In genomic region chr17:11570392-11570791, GRCm38 (mm10) we compare ENCODE assay signal across 28 mouse cellular contexts.
"Had no signal": no experiment of that assay in that cellular context is flagged by ENCODE, and none has a peak within 500 bp of the region (broad histone marks: within the 10 kb centered on the region; RNA-seq: fewer than 3 reads in every experiment).

No protein-coding gene starts in this region.

- H3K9ac ChIP-seq: embryonic facial prominence, embryonic 12.5 days; embryonic facial prominence, embryonic 13.5 days; embryonic facial prominence, embryonic 15.5 days; forebrain, embryonic 12.5 days; forebrain, embryonic 13.5 days; forebrain, embryonic 15.5 days; forebrain, postnatal 0 days had no signal

- H3K9me3 ChIP-seq: embryonic facial prominence, embryonic 10.5 days; embryonic facial prominence, embryonic 12.5 days; embryonic facial prominence, embryonic 13.5 days; embryonic facial prominence, embryonic 15.5 days; forebrain, embryonic 10.5 days; forebrain, embryonic 12.5 days; forebrain, embryonic 13.5 days; forebrain, embryonic 15.5 days had no signal

- H3K4me1 ChIP-seq: embryonic facial prominence, embryonic 10.5 days; embryonic facial prominence, embryonic 12.5 days; embryonic facial prominence, embryonic 13.5 days; embryonic facial prominence, embryonic 15.5 days; forebrain, embryonic 10.5 days; forebrain, embryonic 12.5 days; forebrain, embryonic 13.5 days; forebrain, embryonic 15.5 days had no signal

- H3K27me3 ChIP-seq: embryonic facial prominence, embryonic 12.5 days; embryonic facial prominence, embryonic 13.5 days; embryonic facial prominence, embryonic 15.5 days; forebrain, embryonic 12.5 days; forebrain, embryonic 13.5 days; forebrain, embryonic 15.5 days had no signal

- ATAC-seq: forebrain, embryonic 13.5 days; forebrain, embryonic 14.5 days; forebrain, embryonic 15.5 days; forebrain, embryonic 16.5 days; forebrain, postnatal 0 days had no signal

- H3K27ac ChIP-seq: embryonic facial prominence, embryonic 10.5 days; embryonic facial prominence, embryonic 12.5 days; embryonic facial prominence, embryonic 13.5 days; embryonic facial prominence, embryonic 15.5 days; forebrain, embryonic 10.5 days; forebrain, embryonic 12.5 days; forebrain, embryonic 13.5 days; forebrain, embryonic 15.5 days; gastrocnemius, adult 2 months; heart, adult 2 months had no signal

- H3K4me2 ChIP-seq: embryonic facial prominence, embryonic 12.5 days; embryonic facial prominence, embryonic 13.5 days; embryonic facial prominence, embryonic 15.5 days; forebrain, embryonic 12.5 days; forebrain, embryonic 13.5 days; forebrain, embryonic 15.5 days had no signal

- H3K4me3 ChIP-seq: embryonic facial prominence, embryonic 10.5 days; embryonic facial prominence, embryonic 12.5 days; embryonic facial prominence, embryonic 13.5 days; embryonic facial prominence, embryonic 15.5 days; erythroblast, embryonic 14.5 days; forebrain, embryonic 10.5 days; forebrain, embryonic 12.5 days; forebrain, embryonic 13.5 days; forebrain, embryonic 15.5 days; gastrocnemius, adult 2 months; heart, adult 2 months had no signal

- DNase-seq: cerebellum, adult 2 months; cerebellum, adult 8-10 months; cerebellum, adult 9-10 months; cerebellum, adult 9-11 months; cerebellum, postnatal 10 days; cerebellum, postnatal 14 days; cerebellum, postnatal 25 days; cerebellum, postnatal 36 days; embryo, embryonic 11 days; forebrain, postnatal 0 days; gastrocnemius, adult 2 months; gastrocnemius, postnatal 10 days; gastrocnemius, postnatal 14 days; gastrocnemius, postnatal 25 days; gastrocnemius, postnatal 36 days; heart, adult 18-20 months; heart, adult 2 months had no signal

- H3K36me3 ChIP-seq: embryonic facial prominence, embryonic 10.5 days; embryonic facial prominence, embryonic 12.5 days; embryonic facial prominence, embryonic 13.5 days; embryonic facial prominence, embryonic 15.5 days; forebrain, embryonic 10.5 days; forebrain, embryonic 12.5 days; forebrain, embryonic 15.5 days had no signal
